Mouse (Mus musculus) heart, postnatal 14 days (tissue): ENCODE measurements around the gene Rpl10l. TPM values are rescaled to one million over a fixed set of nuclear protein-coding genes. Genes with fewer than 3 reads are reported as not detected.

Source experiments
- DNase-seq, 2 experiments: peaks; one replicate each; pipeline ENCODE4 v3.0.0; 2021 to 2022
- intact Hi-C: fragments of 180-260 bp; cut with DNase I; formaldehyde crosslinking; loops from one replicate; pipeline ENCODE4 v1.15.1; 2025
- long read RNA-seq, 2 experiments: library from polyadenylated mRNA; stranded (forward); transcript quantifications; one replicate each; pipeline ENCODE4 v2.0.0; 2021
- total RNA-seq, 2 experiments: library from RNA; stranded (reverse); gene quantifications; 2 replicates each; pipeline ENCODE4 v1.2.3; 2021

The Rpl10l gene
- total RNA-seq = not detected
- long read RNA-seq, experiment 1 = 0 reads
- long read RNA-seq, experiment 2 = 0 reads

DNA sequence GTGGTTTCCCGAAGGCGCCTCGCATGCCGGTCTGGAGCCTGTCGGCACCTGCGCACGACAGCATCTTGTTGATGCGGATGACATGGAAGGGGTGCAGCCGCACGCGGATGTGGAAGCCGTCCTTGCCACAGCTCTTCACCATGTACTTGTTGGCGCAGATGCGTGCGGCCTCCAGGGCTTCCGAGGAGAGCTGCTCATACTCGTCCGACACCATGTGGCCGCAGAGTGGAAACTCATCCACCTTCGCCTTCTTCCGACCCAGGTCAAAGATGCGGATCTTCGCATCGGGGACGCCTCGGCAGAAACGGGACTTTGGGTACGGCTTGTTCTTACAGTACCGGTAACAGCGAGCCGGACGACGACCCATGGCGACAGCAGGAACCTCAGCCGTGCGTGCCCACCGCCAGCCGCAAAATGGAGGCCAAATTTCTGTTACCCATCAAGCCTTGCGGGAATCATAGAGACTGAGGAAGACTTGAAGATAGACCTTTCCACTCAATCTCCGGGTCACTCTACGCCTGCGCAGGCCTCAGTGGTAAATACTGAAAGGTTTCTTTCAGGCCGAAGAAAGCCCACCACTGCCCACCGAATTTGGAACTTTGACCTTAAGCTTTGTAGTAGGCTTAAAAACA, at the start of gene Rpl10l:
Gene Rpl10l, minus strand, starts transcription at position 411 of the 632 bp plus-strand sequence.
- intact Hi-C loops = no loop called here
- DNase-seq = no peak

DNA sequence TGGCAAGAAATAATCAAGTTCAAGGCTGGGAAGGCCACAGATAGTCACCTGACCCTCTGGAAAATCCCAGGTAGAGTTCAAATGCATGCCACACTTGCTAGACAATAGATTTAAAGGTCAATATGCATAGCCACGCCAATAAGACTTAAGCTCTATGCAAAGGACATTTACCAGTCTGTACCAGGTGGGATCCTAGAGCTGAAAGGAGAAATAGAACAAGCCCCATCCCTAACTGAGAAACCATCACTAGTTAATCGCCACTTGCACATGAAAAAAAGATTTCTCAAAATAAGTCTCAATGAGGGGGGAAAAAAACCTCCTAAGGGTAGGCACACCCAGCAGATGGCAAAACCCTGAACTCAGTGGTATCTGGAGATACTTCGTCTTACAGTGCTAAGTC, 8.3 kb downstream of the Rpl10l start:
- no peak for DNase-seq
- intact Hi-C loops = no loop called here

DNA sequence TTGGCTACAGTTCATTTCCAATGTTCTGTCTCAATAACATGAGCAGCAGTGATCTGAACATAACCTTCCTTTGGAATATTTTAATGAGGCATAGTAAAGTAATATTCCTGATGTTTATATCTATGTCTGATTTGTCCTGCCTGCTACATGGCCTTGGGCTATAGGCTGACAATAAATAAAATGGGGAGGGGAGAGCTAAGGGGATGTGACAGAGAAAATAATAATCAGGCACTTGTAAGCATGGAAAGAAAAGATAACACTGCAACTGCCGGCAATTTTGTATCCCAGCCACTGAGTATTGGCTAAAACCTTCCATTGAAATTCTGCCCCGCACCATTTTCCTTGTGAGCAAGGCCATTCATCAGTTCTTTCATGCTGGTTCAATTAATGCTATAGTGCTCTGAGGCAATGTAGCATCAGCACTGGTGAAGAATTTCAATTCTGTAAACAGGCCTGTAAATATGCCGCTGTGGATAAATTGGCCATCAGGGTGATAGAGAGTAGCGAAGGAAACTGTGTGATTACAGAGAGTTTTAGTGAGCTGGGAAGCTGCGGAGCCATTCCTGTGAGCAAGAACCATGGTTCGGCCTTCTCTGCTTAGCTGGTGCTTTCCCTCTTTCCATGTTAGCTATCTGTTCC, 38.6 kb downstream of the Rpl10l start:
- DNase-seq = no peak
- intact Hi-C loops = no loop called here

DNA sequence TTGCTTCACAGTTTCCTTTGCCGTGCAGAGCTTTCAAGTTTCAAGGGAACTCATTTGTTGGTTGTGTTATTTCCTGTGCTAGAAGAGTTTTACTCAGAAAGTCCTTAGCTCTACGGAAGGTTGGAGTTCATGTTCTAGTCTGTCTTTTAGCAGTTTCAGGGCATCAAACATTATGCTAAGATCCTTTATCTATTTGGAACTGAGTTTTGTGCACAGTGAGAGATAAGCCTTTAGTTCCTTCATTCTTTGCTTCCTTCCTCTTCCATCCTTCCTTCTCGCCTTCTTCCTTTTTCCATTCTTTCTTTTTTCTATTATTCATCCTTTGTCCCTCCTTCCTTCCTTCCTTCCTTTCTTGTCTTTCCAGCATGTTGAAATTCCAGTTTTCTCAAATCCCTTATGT, 50.0 kb downstream of the Rpl10l start:
- no peak for DNase-seq
- intact Hi-C loops = no loop called here
